Mouse (Mus musculus) MEL (cell line): Measurements from ENCODE around the gene Angpt4. TPM values are rescaled to one million over a fixed set of nuclear protein-coding genes. Genes with fewer than 3 reads are reported as not detected.

Experiments used
- DNase-seq: peaks from one replicate; pipeline ENCODE4 v3.0.0; 2011; ENCODE audit warnings: low read depth, low spot score
- H3K27ac ChIP-seq: 2 replicates; pipeline ENCODE4 v1.5.1; 2012; ENCODE audit warnings: low read depth, mild to moderate bottlenecking, control low read depth, low read length, moderate library complexity; ENCODE audit not compliant: control insufficient read depth
- H3K27me3 ChIP-seq, 2 experiments: fragments of 150-350 bp in 1 of 2; sonication (generic) in 1 of 2; 2 replicates each; pipeline ENCODE4 v1.6.1; 2012; ENCODE audit warnings: low read length in 2 of 2, mild to moderate bottlenecking in 2 of 2, improper control_type of control experiment in 1 of 2, moderate library complexity in 1 of 2; ENCODE audit not compliant: insufficient read depth in 2 of 2, control insufficient read depth in 1 of 2
- H3K36me3 ChIP-seq, 2 experiments: 2 replicates each; pipeline ENCODE4 v1.6.1; 2012 to 2014; ENCODE audit warnings: low read length in 2 of 2, improper control_type of control experiment in 1 of 2, inconsistent platforms in 1 of 2, mild to moderate bottlenecking in 1 of 2; ENCODE audit not compliant: insufficient read depth in 2 of 2, control insufficient read depth in 1 of 2
- H3K4me1 ChIP-seq, 2 experiments: fragments of 150-350 bp in 1 of 2; sonication (generic) in 1 of 2; 2 replicates each; pipeline ENCODE4 v1.6.1; 2012; ENCODE audit warnings: low read length in 2 of 2, improper control_type of control experiment in 1 of 2, mild to moderate bottlenecking in 1 of 2; ENCODE audit not compliant: insufficient read depth in 2 of 2, control insufficient read depth in 1 of 2
- H3K4me3 ChIP-seq, 2 experiments: fragments of 150-350 bp in 1 of 2; sonication (generic) in 1 of 2; 2 replicates each; pipeline ENCODE4 v1.5.1; 2012; ENCODE audit warnings: low read depth in 2 of 2, low read length in 2 of 2, mild to moderate bottlenecking in 2 of 2, moderate library complexity in 2 of 2, control low read depth in 1 of 2, improper control_type of control experiment in 1 of 2; ENCODE audit not compliant: control insufficient read depth in 1 of 2, insufficient read depth in 1 of 2
- H3K79me2 ChIP-seq: 2 replicates; pipeline ENCODE4 v1.6.1; 2012; ENCODE audit warnings: mild to moderate bottlenecking, low read length, moderate library complexity; ENCODE audit not compliant: control insufficient read depth, poor library complexity, insufficient read depth
- H3K9ac ChIP-seq: 2 replicates; pipeline ENCODE4 v1.6.1; 2012; ENCODE audit warnings: low read depth, mild to moderate bottlenecking, control low read depth, low read length, moderate library complexity; ENCODE audit not compliant: control insufficient read depth, poor library complexity, severe bottlenecking
- H3K9me3 ChIP-seq: fragments of 150-350 bp; sonication (generic); replicated peaks from 2 replicates; pipeline ENCODE4 v1.6.1; 2012; ENCODE audit warnings: mild to moderate bottlenecking, low read length, improper control_type of control experiment, moderate library complexity; ENCODE audit not compliant: insufficient read depth
- BHLHE40 ChIP-seq: IDR thresholded peaks from 2 replicates; pipeline ENCODE4 v1.6.1; 2012; ENCODE audit warnings: low read depth, mild to moderate bottlenecking, inconsistent platforms, low read length, improper control_type of control experiment, borderline replicate concordance
- CHD2 ChIP-seq: IDR thresholded peaks from 2 replicates; pipeline ENCODE4 v1.6.1; 2011; ENCODE audit warnings: low read length, improper control_type of control experiment
- GABPA ChIP-seq: IDR thresholded peaks from 2 replicates; pipeline ENCODE4 v1.6.1; 2012; ENCODE audit warnings: low read depth, mild to moderate bottlenecking, inconsistent platforms, low read length, improper control_type of control experiment, moderate library complexity
- GATA1 ChIP-seq: IDR thresholded peaks from 2 replicates; pipeline ENCODE4 v1.6.1; 2011; ENCODE audit warnings: low read depth, low read length, improper control_type of control experiment
- HCFC1 ChIP-seq: IDR thresholded peaks from 2 replicates; pipeline ENCODE4 v1.6.1; 2012; ENCODE audit warnings: low read depth, mild to moderate bottlenecking, inconsistent platforms, low read length, improper control_type of control experiment, moderate library complexity
- MAFK ChIP-seq: IDR thresholded peaks from 2 replicates; pipeline ENCODE4 v1.6.1; 2011; ENCODE audit warnings: low read depth, mild to moderate bottlenecking, low read length, improper control_type of control experiment, borderline replicate concordance
- MEF2A ChIP-seq: IDR thresholded peaks from 2 replicates; pipeline ENCODE4 v1.6.1; 2014; ENCODE audit warnings: low read depth, mild to moderate bottlenecking, inconsistent platforms, low read length, improper control_type of control experiment; ENCODE audit not compliant: poor library complexity, insufficient replicate concordance, severe bottlenecking; ENCODE audit errors: extremely low read depth
- NELFE ChIP-seq: IDR thresholded peaks from 2 replicates; pipeline ENCODE4 v1.6.1; 2011; ENCODE audit warnings: low read depth, low read length, improper control_type of control experiment
- NRF1 ChIP-seq: IDR thresholded peaks from 2 replicates; pipeline ENCODE4 v1.6.1; 2014; ENCODE audit warnings: low read depth, mild to moderate bottlenecking, inconsistent platforms, low read length, improper control_type of control experiment, moderate library complexity; ENCODE audit not compliant: poor library complexity, insufficient read depth, severe bottlenecking
- POLR2A ChIP-seq, 2 experiments: IDR thresholded peaks; 2 replicates each; pipeline ENCODE4 v1.6.1; 2011 to 2012; ENCODE audit warnings: low read length in 2 of 2, mild to moderate bottlenecking in 2 of 2, control low read depth in 1 of 2, improper control_type of control experiment in 1 of 2, low read depth in 1 of 2, moderate library complexity in 1 of 2; ENCODE audit not compliant: control insufficient read depth in 1 of 2, insufficient read depth in 1 of 2, poor library complexity in 1 of 2
- RAD21 ChIP-seq: IDR thresholded peaks from 2 replicates; pipeline ENCODE4 v1.6.1; 2011; ENCODE audit warnings: mild to moderate bottlenecking, low read depth, low read length, improper control_type of control experiment
- SIN3A ChIP-seq: IDR thresholded peaks from 2 replicates; pipeline ENCODE4 v1.6.1; 2012; ENCODE audit warnings: low read length, improper control_type of control experiment, inconsistent platforms
- SMC3 ChIP-seq: IDR thresholded peaks from 2 replicates; pipeline ENCODE4 v1.6.1; 2011; ENCODE audit warnings: low read depth, low read length, improper control_type of control experiment
- UBTF ChIP-seq: IDR thresholded peaks from 2 replicates; pipeline ENCODE4 v1.6.1; 2012; ENCODE audit warnings: low read depth, mild to moderate bottlenecking, inconsistent platforms, low read length, improper control_type of control experiment, moderate library complexity, borderline replicate concordance; ENCODE audit not compliant: insufficient read depth
- USF2 ChIP-seq, 2 experiments: IDR thresholded peaks; 2 replicates each; pipeline ENCODE4 v1.6.1; 2011 to 2012; ENCODE audit warnings: improper control_type of control experiment in 2 of 2, low read length in 2 of 2, borderline replicate concordance in 1 of 2, inconsistent platforms in 1 of 2, low read depth in 1 of 2, mild to moderate bottlenecking in 1 of 2; ENCODE audit not compliant: insufficient read depth in 1 of 2
- ZMIZ1 ChIP-seq: IDR thresholded peaks from 2 replicates; pipeline ENCODE4 v1.6.1; 2012; ENCODE audit warnings: low read depth, mild to moderate bottlenecking, inconsistent platforms, low read length, improper control_type of control experiment, moderate library complexity
- polyA plus RNA-seq, 2 experiments: library from polyadenylated mRNA; stranded (reverse) in 1 of 2; unstranded in 1 of 2; fragments of >175 nt in 1 of 2; fragments of >200 nt in 1 of 2; gene quantifications; 2 replicates each; pipeline versions ENCODE4 v1.2.1 to v1.2.4; 2012; ENCODE audit warnings: low replicate concordance in 2 of 2, low read depth in 1 of 2; ENCODE audit not compliant: insufficient read length in 2 of 2, insufficient read depth in 1 of 2, missing spikeins in 1 of 2
- total RNA-seq: library from RNA; depleted of rRNA; stranded (reverse); fragments of 300-350 nt; gene quantifications from 2 replicates; pipeline ENCODE4 v1.2.3, GENCODE M21; 2012

The Angpt4 gene
- total and polyA plus RNA-seq, 3 experiments = not detected

GRCm38 (mm10) chr2:151956500-151957137, 45.6 kb downstream of the Angpt4 start:
- Histone ChIP-seq H3K4me3 (no peak overlapping the region), H3K9ac (no peak overlapping the region), H3K27ac (no peak overlapping the region), H3K4me1 (no peaks in the 10 kb centered on the region), H3K36me3 (no peaks in the 10 kb centered on the region), H3K27me3 (no peaks in the 10 kb centered on the region), H3K79me2 (no peaks in the 10 kb centered on the region), H3K9me3 (no peaks in the 10 kb centered on the region)
- no peak for DNase-seq
- no peak for TF ChIP-seq CHD2
- TF ChIP-seq POLR2A (IDR thresholded peaks at IDR 0.05; ENCODE audit: control insufficient read depth in 1 of 2, insufficient read depth in 1 of 2, low read depth in 1 of 2, low read length in 2 of 2, poor library complexity in 1 of 2) = no peak
- TF ChIP-seq MEF2A = no peak
- TF ChIP-seq GATA1 = no peak
- no peak for TF ChIP-seq GABPA
- no peak for TF ChIP-seq MAFK
- no peak for TF ChIP-seq BHLHE40
- no peak for TF ChIP-seq NELFE
- TF ChIP-seq RAD21 = no peak
- no peak for TF ChIP-seq ZMIZ1
- no peak for TF ChIP-seq HCFC1

GRCm38 (mm10) chr2:151959274-151959673, 48.3 kb downstream of the Angpt4 start:
- TF ChIP-seq USF2 (IDR thresholded peaks at IDR 0.05; ENCODE audit: borderline replicate concordance in 1 of 2, insufficient read depth in 1 of 2, low read depth in 1 of 2, low read length in 2 of 2) (no peak), SIN3A (no peak), SMC3 (no peak), NRF1 (no peak), UBTF (no peak), BHLHE40 (no peak)
- no peak for DNase-seq
- Histone ChIP-seq H3K9me3 (no peaks in the 10 kb centered on the region), H3K4me3 (no peak overlapping the region), H3K9ac (no peak overlapping the region), H3K79me2 (no peaks in the 10 kb centered on the region), H3K27me3 (no peaks in the 10 kb centered on the region), H3K4me1 (no peaks in the 10 kb centered on the region), H3K27ac (no peak overlapping the region), H3K36me3 (no peaks in the 10 kb centered on the region)
